Mouse (Mus musculus): ENCODE results near the gene Npas3. TPM values are rescaled to one million over a fixed set of nuclear protein-coding genes. Genes with fewer than 3 reads are reported as not detected.

The Npas3 gene
- polyA plus RNA-seq, 1 experiment from 2014 or later: 3.7 TPM

DNA sequence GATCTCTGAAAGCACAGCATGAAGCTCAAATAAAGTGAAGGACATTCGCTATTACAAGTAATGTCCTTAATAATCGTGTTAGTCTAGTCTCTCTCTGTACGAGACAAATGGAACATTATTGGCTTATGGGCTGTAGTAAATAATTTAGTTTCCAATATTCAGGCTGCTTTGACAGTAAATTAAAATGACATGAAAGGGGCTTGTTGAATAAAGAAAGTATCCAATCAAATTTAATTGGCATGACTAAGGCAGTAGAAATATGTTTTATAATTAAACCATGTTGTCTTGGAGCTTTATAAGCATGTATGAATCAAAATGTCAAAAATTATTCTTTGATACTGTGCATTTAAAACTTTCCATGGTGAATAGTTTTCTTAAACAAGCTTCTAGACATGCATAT lies 278.6 kb downstream of the Npas3 start:
- ATAC-seq (replicated peaks; ENCODE audit: low FRiP score, low TSS enrichment, low read depth) (no peak), DNase-seq (ENCODE audit: low spot score) (no peak)
- 84% methylated on average over 3 of the region's 3 CpGs for WGBS
- no peaks in the 10 kb centered on the region for H3K9me3 ChIP-seq (ENCODE audit: control insufficient read depth, low read length)
- H3K4me3 ChIP-seq (ENCODE audit: low read depth, low read length): no peak overlapping the region
- H3K27ac ChIP-seq (ENCODE audit: low read depth): no peak overlapping the region
- no peaks in the 10 kb centered on the region for H3K4me1 ChIP-seq (replicated peaks; ENCODE audit: control insufficient read depth, insufficient read depth, low read length)
- H3K27me3 ChIP-seq (replicated peaks; ENCODE audit: control insufficient read depth, insufficient read depth, low read length): no peaks in the 10 kb centered on the region
- H3K4me2 ChIP-seq (ENCODE audit: low read length): no peak overlapping the region
- no peaks in the 10 kb centered on the region for H3K36me3 ChIP-seq (ENCODE audit: control insufficient read depth, insufficient read depth, low read length)
- H3K9ac ChIP-seq (ENCODE audit: low read length): no peak overlapping the region

DNA sequence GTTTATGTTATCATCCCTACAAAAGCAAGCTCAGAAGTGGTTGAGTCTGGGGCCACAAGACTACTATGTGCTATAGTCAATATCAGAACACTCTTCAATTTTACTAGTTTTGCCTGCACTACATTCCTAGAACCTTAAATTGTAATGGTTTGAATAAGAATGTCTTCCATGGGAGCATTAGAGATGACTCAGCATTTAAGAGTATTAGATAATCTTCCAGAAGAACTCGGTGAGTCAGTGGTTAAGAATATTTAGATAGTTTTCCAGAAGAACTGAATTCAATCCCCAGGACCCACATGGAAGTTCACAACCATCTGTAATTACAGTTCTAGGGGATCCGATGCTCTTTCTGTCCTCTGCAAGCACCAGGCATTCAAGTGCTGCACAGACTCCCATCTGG lies 280.9 kb downstream of the Npas3 start:
- 88% methylated on average over 2 of the region's 2 CpGs for WGBS
- H3K27me3 ChIP-seq (replicated peaks; ENCODE audit: control insufficient read depth, insufficient read depth, low read length): no peaks in the 10 kb centered on the region
- no peaks in the 10 kb centered on the region for H3K9me3 ChIP-seq (ENCODE audit: control insufficient read depth, low read length)
- no peaks in the 10 kb centered on the region for H3K4me1 ChIP-seq (replicated peaks; ENCODE audit: control insufficient read depth, insufficient read depth, low read length)
- no peak overlapping the region for H3K27ac ChIP-seq (ENCODE audit: low read depth)
- H3K9ac ChIP-seq (ENCODE audit: low read length): no peak overlapping the region
- H3K4me2 ChIP-seq (ENCODE audit: low read length): no peak overlapping the region
- no peaks in the 10 kb centered on the region for H3K36me3 ChIP-seq (ENCODE audit: control insufficient read depth, insufficient read depth, low read length)
- ATAC-seq (replicated peaks; ENCODE audit: low FRiP score, low TSS enrichment, low read depth) (no peak), DNase-seq (ENCODE audit: low spot score) (no peak)
- H3K4me3 ChIP-seq (ENCODE audit: low read depth, low read length): no peak overlapping the region

DNA sequence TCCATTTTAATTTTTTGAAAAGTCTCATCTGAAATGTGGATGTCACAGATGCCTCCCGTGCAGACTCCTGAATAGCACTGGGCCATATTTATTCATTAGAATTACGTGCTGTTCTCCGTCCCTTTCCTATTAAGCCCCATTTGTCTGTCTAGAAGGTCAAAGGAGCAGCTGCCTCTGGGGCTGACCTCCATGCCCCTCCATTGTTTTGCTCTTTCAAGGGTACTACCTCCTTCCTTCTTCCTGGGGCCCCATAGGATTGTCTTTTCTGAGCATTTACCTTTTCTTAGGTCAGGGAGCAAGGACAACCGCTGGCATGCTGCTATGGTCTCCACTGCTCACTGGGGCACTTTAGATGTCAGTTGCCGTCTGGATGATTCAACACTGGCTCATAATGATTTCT lies 288.3 kb downstream of the Npas3 start:
- WGBS: 66% methylated on average over 5 of the region's 5 CpGs
- no peak for ATAC-seq (replicated peaks; ENCODE audit: low FRiP score, low TSS enrichment, low read depth)
- no peak overlapping the region for H3K9ac ChIP-seq (ENCODE audit: low read length)
- H3K27ac ChIP-seq (ENCODE audit: low read depth): no peak overlapping the region
- no peaks in the 10 kb centered on the region for H3K27me3 ChIP-seq (replicated peaks; ENCODE audit: control insufficient read depth, insufficient read depth, low read length)
- no peaks in the 10 kb centered on the region for H3K9me3 ChIP-seq (ENCODE audit: control insufficient read depth, low read length)
- H3K36me3 ChIP-seq (ENCODE audit: control insufficient read depth, insufficient read depth, low read length): no peaks in the 10 kb centered on the region
- no peaks in the 10 kb centered on the region for H3K4me1 ChIP-seq (replicated peaks; ENCODE audit: control insufficient read depth, insufficient read depth, low read length)
- H3K4me3 ChIP-seq (ENCODE audit: low read depth, low read length): no peak overlapping the region
- no peak overlapping the region for H3K4me2 ChIP-seq (ENCODE audit: low read length)
- DNase-seq (ENCODE audit: low spot score): no peak

DNA sequence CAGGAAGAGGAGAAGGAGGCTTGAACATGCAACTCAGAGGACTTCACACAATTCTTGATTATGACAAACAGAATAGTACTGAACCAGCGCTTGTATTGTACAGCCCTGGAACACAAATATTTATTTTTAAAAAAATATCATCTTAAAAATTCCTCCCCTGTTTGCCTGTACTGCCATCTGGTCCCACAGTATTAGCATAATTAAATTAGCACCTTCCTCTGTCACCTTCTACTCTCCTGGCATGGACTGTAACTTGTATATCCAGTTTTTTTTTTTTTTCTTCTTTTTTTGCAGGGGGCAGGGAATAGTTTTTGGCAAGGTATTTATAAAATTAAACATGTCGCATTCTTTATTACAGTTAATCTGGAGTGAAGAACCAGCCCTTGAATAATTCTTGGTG lies 307.9 kb downstream of the Npas3 start:
- DNase-seq (ENCODE audit: low spot score) (no peak), ATAC-seq (replicated peaks; ENCODE audit: low FRiP score, low TSS enrichment, low read depth) (no peak)
- Histone ChIP-seq H3K9ac (ENCODE audit: low read length) (no peak overlapping the region), H3K27me3 (replicated peaks; ENCODE audit: control insufficient read depth, insufficient read depth, low read length) (no peaks in the 10 kb centered on the region), H3K27ac (ENCODE audit: low read depth) (no peak overlapping the region), H3K4me2 (ENCODE audit: low read length) (no peak overlapping the region), H3K9me3 (ENCODE audit: control insufficient read depth, low read length) (no peaks in the 10 kb centered on the region), H3K4me3 (ENCODE audit: low read depth, low read length) (no peak overlapping the region), H3K36me3 (ENCODE audit: control insufficient read depth, insufficient read depth, low read length) (no peaks in the 10 kb centered on the region), H3K4me1 (replicated peaks; ENCODE audit: control insufficient read depth, insufficient read depth, low read length) (no peaks in the 10 kb centered on the region)
- 88% methylated on average over 2 of the region's 2 CpGs for WGBS

DNA sequence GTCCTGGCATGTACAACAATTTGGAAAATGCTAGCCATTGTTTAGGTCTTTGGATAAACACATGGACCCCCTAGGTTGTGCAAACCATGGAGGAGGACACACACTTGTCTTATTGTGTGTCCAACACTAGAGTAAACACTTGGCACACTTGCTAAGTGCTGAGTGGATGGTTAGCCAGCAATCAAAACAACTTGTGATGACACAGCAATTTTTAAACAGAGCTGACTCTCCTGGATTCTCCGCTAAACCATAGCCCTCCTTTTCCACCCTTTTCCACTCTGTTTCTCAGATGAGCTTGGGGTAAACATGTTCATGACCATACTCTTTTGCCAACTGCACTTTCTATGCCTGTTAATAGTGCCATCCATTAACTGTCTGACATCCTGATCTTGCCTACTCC lies 309.8 kb downstream of the Npas3 start:
- H3K9ac ChIP-seq (ENCODE audit: low read length): no peak overlapping the region
- no peak overlapping the region for H3K4me2 ChIP-seq (ENCODE audit: low read length)
- no peaks in the 10 kb centered on the region for H3K36me3 ChIP-seq (ENCODE audit: control insufficient read depth, insufficient read depth, low read length)
- no peaks in the 10 kb centered on the region for H3K4me1 ChIP-seq (replicated peaks; ENCODE audit: control insufficient read depth, insufficient read depth, low read length)
- H3K27me3 ChIP-seq (replicated peaks; ENCODE audit: control insufficient read depth, insufficient read depth, low read length): no peaks in the 10 kb centered on the region
- no peak overlapping the region for H3K27ac ChIP-seq (ENCODE audit: low read depth)
- 81% methylated on average over 1 of the region's 1 CpGs for WGBS
- no peaks in the 10 kb centered on the region for H3K9me3 ChIP-seq (ENCODE audit: control insufficient read depth, low read length)
- no peak overlapping the region for H3K4me3 ChIP-seq (ENCODE audit: low read depth, low read length)
- no peak for ATAC-seq (replicated peaks; ENCODE audit: low FRiP score, low TSS enrichment, low read depth)
- no peak for DNase-seq (ENCODE audit: low spot score)

DNA sequence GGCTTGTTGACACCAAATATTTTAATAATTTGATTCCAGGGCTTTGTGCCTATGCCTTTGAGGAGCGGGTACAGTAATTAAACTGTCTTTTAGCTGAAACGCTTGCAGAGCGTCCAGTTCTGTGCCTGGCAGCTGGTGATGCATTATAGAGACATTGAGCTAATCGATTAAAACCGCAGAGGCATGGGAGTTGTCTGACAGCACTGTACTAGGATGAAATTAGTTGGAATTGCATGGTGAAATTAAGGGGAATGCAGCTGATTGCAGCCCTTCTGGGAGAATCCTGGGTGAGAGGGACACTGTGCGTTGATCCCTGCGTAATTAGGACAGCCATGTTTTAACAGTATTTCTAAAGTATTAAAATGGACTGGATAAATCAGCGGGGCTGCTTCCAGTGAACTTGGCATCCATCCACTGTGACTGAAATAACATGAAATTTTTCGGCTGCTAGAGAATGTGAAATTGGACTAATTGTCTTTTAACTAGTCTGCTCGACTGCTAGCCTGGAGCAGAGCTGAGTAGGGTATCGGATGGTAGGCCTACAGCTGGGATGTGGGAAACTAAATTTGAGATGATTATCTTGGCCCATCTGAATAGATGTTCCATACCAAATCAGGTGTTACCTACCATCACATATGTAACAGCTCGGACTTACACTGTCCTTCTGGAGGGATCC lies 318.4 kb downstream of the Npas3 start:
- Histone ChIP-seq H3K27ac (ENCODE audit: low read depth) (no peak overlapping the region), H3K27me3 (replicated peaks; ENCODE audit: control insufficient read depth, insufficient read depth, low read length) (no peaks in the 10 kb centered on the region), H3K4me2 (ENCODE audit: low read length) (no peak overlapping the region), H3K4me3 (ENCODE audit: low read depth, low read length) (no peak overlapping the region), H3K9me3 (ENCODE audit: control insufficient read depth, low read length) (no peaks in the 10 kb centered on the region), H3K9ac (ENCODE audit: low read length) (no peak overlapping the region), H3K36me3 (ENCODE audit: control insufficient read depth, insufficient read depth, low read length) (no peaks in the 10 kb centered on the region), H3K4me1 (replicated peaks; ENCODE audit: control insufficient read depth, insufficient read depth, low read length) (no peaks in the 10 kb centered on the region)
- ATAC-seq (replicated peaks; ENCODE audit: low FRiP score, low TSS enrichment, low read depth): no peak
- DNase-seq (ENCODE audit: low spot score): no peak
- 81% methylated on average over 12 of the region's 12 CpGs for WGBS

DNA sequence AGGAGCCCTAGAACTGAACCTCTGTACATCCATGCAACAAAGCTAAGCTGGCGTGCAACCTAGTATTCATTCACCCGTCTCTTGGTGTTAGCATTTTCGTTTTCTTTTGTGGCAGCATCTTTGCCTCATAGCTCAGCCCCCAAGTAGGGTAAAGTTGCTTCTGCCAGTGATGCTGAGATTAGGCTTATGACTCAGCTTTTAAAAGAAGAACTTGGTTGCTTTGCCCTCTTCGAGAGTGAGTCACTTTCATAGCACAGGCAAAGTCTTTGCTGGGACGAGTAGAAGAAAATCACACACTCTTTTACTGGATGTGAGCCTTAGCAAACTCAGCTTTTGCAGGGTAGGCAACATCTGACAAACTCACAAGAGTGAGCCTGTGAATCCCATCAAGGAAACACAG lies 332.7 kb downstream of the Npas3 start:
- no peaks in the 10 kb centered on the region for H3K9me3 ChIP-seq (ENCODE audit: control insufficient read depth, low read length)
- no peaks in the 10 kb centered on the region for H3K27me3 ChIP-seq (replicated peaks; ENCODE audit: control insufficient read depth, insufficient read depth, low read length)
- no peaks in the 10 kb centered on the region for H3K4me1 ChIP-seq (replicated peaks; ENCODE audit: control insufficient read depth, insufficient read depth, low read length)
- 92% methylated on average over 5 of the region's 5 CpGs for WGBS
- no peaks in the 10 kb centered on the region for H3K36me3 ChIP-seq (ENCODE audit: control insufficient read depth, insufficient read depth, low read length)
- no peak overlapping the region for H3K27ac ChIP-seq (ENCODE audit: low read depth)
- ATAC-seq (replicated peaks; ENCODE audit: low FRiP score, low TSS enrichment, low read depth) (no peak), DNase-seq (ENCODE audit: low spot score) (no peak)
- no peak overlapping the region for H3K4me2 ChIP-seq (ENCODE audit: low read length)
- H3K9ac ChIP-seq (ENCODE audit: low read length): no peak overlapping the region
- no peak overlapping the region for H3K4me3 ChIP-seq (ENCODE audit: low read depth, low read length)

DNA sequence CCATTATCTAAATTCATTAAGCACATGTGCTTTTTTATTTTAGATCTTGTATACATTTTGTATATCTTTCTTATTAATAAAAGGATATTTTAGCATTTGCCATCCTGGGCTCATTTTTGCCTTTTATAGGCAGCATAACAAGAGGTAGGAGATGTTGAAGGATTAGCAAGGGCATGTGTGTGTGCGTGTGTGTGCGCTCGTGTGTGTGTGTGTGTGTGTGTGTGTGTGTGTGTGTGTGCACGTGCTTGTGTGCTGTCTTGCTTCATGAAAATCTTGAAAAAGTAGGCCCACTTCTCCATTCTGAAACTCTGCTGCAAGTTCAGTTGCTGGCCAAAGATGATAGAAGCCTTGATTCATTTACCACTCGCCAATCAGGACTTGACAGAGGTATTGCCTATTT lies 338.8 kb downstream of the Npas3 start:
- Histone ChIP-seq H3K4me1 (replicated peaks; ENCODE audit: control insufficient read depth, insufficient read depth, low read length) (peaks cover 10% of the 10 kb centered on the region; the same call in 1 of the 2 replicates), H3K36me3 (ENCODE audit: control insufficient read depth, insufficient read depth, low read length) (no peaks in the 10 kb centered on the region), H3K9ac (ENCODE audit: low read length) (no peak overlapping the region), H3K4me2 (ENCODE audit: low read length) (no peak overlapping the region), H3K27ac (ENCODE audit: low read depth) (no peak overlapping the region), H3K9me3 (ENCODE audit: control insufficient read depth, low read length) (no peaks in the 10 kb centered on the region), H3K27me3 (replicated peaks; ENCODE audit: control insufficient read depth, insufficient read depth, low read length) (no peaks in the 10 kb centered on the region), H3K4me3 (ENCODE audit: low read depth, low read length) (no peak overlapping the region)
- WGBS: 87% methylated on average over 5 of the region's 5 CpGs
- ATAC-seq (replicated peaks; ENCODE audit: low FRiP score, low TSS enrichment, low read depth) (no peak), DNase-seq (ENCODE audit: low spot score) (no peak)

- Histone ChIP-seq H3K4me3 (ENCODE audit: low read depth, low read length) (no peak overlapping the region), H3K9me3 (ENCODE audit: control insufficient read depth, low read length) (no peaks in the 10 kb centered on the region), H3K27me3 (replicated peaks; ENCODE audit: control insufficient read depth, insufficient read depth, low read length) (no peaks in the 10 kb centered on the region), H3K4me2 (ENCODE audit: low read length) (peak overlapping the region; percentile 23; the same call in 1 of the 2 replicates), H3K36me3 (ENCODE audit: control insufficient read depth, insufficient read depth, low read length) (no peaks in the 10 kb centered on the region), H3K27ac (ENCODE audit: low read depth) (no peak overlapping the region), H3K4me1 (replicated peaks; ENCODE audit: control insufficient read depth, insufficient read depth, low read length) (peaks cover 10% of the 10 kb centered on the region; the same call in 1 of the 2 replicates), H3K9ac (ENCODE audit: low read length) (no peak overlapping the region)
- DNase-seq (ENCODE audit: low spot score): no peak
- no peak for ATAC-seq (replicated peaks; ENCODE audit: low FRiP score, low TSS enrichment, low read depth)
- 51% methylated on average over 19 of the region's 19 CpGs for WGBS
Measured at GRCm38 (mm10) chr12:53587691-53588504, 339.4 kb downstream of the Npas3 start.

All from intestine, embryonic 14.5 days (tissue).